Mouse (Mus musculus) testis, adult 2 months (tissue): ENCODE measurements around the gene Chn2.

Experiments used
- CTCF ChIP-seq: fragments of 200-500 bp; IDR thresholded peaks from 2 replicates; pipeline ENCODE4 v1.5.1; 2012; ENCODE audit warnings: low read depth, mild to moderate bottlenecking, inconsistent platforms, low read length, moderate library complexity; ENCODE audit not compliant: control insufficient read depth, insufficient read depth, insufficient replicate concordance
- POLR2A ChIP-seq: fragments of 200-500 bp; IDR thresholded peaks from 2 replicates; pipeline ENCODE4 v1.6.1; 2012; ENCODE audit warnings: low read depth, mild to moderate bottlenecking, inconsistent platforms, low read length, moderate library complexity; ENCODE audit not compliant: control insufficient read depth

DNA sequence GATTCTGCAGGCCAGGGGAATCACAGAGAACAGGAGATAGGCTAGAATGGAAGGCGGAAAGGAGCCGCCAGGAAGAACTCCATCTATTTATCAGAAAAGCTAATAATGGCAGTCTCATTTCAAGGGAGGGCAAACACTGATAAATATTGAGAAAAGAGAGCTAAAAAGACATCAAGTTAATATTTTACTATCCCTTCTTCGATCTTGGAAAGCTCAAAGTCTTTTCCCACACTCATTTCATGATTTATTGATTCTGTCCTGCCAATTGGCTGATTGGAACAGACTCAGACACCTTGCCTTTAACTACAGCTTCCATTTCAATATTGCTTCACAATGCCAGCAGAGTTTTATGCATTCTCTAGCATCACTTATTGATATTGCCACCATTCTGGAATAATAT is 85.2 kb downstream of the Chn2 start:
- no peak for TF ChIP-seq CTCF
- TF ChIP-seq POLR2A: no peak
